Mouse (Mus musculus) lung, postnatal 36 days (tissue): ENCODE results near the gene Plekhg1.

Experiments used
- DNase-seq: peaks from one replicate; pipeline ENCODE4 v3.0.0; 2022; ENCODE audit warnings: mixed read lengths

The Plekhg1 gene

DNA sequence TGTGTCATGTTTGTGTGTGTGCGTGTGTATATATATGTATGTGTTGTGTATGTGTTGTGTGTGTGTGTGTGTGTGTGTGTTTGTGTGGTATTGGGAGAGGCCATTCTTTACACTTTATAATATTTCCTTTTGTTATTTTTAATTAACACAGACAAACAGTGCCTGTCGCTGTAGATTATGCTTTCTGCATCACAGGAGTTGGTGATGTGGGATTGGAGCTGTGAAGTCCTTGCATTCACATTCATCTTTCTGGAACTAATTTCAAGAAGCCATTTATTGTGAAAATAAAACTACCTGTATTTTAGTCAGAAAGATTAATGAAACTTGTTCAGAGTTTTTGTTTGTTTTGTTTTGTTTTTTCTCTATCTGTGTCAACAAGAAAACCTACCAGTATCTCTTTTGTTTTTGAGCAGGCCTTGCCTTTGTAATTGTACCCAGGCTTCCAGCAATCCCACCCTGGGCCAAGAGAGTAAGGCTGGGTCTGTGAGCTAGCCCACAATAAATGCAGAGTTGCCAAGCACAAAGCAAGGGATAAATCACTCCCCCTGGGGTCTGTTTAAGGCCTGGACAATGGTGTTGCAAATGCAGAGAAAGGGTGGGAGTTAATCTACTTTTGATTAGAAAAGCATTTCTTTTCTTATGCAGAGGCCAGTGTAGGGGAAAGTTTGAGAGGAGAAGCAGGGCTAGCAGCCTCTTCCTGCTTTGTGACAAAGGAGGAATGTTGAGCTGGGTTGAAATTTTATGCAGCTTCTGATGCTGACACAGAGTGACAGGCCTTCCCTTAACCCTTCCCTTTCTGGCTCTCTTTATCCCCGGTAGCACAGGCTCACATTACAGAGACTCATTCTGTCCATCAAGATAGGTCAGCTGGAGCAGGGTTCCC lies 151.5 kb downstream of the Plekhg1 start:
- no peak for DNase-seq

DNA sequence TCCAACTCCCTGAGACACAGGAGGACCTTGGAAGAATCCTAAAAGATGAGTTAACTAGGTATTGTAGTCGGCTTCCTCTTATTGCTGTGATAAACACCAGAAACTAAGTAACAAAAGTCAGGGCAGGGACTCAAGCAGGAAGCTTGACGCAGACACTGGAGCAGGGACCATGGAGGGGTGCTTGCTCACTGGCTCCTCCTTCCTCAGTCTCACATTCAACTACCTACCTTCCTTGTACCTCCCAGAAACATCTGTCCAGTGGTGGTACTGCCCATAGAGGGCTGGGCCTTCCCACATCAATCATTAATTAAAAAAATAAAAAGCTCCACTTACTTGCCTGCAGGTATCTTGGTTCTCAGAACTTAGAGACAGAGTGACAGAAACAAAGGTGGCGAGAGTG lies 152.2 kb downstream of the Plekhg1 start:
- no peak for DNase-seq

DNA sequence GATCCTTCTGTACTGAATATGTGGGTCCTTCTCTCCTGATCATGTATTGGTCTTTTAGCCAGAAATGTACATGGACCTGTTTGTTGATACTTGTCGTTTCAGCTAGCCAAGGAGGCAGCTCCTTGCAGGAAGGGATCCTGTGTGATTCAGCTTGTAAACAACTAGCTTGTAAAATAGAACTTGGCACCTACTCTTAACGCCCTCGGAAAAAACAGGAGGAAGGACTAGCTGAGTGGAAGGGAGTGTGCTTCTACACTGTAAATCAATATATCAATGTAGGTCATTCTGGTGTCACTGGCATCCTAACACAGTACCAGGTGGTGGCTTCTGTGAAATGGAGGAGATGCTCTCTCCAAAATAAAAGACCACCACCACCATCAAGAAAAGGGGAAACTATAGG lies 157.9 kb downstream of the Plekhg1 start:
- no peak for DNase-seq

DNA sequence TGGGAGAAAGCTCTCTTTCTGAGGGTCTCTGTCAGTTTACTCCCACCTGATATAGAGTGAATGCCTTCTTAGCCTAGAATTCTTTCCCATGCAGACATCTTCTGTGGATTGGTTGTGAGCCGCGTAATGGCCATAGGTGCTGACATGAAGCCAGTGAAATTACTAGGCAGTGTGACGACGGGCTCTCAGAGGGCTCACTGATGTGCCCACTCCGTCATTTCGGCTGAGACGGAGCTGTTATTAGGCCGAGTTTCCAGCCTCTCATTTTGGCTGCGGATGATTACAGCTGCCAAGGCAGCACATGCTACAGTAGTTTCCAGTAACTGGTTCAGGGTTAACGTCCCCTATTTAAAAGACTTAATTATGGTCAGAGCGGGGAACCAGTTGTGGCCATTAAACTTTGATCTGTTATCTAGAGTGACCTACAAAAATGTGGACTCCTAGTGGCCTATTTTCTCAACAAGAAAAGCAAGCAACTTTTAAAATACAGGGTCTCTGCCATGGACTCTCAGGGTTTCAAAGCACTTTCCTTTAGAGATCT lies 160.3 kb downstream of the Plekhg1 start:
- no peak for DNase-seq

DNA sequence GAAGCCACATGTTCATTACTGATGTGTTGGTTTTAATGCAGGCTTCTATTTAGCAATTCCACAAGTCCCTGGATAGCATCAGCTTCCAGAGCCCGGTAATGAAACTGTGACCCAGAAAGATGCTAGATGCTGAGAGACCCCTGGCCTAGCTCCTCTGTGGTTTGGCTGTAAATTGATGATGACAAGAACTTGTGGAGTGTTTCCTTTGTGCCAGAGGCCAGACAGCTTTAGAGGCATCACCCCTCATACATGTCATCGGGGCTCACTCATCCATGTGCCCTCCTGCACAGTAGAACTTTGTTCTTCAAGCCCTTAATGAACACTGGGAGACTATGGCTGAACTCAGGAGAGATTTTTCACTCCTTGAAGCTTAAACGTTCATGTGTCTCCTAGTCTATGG lies 165.6 kb downstream of the Plekhg1 start:
- no peak for DNase-seq

DNA sequence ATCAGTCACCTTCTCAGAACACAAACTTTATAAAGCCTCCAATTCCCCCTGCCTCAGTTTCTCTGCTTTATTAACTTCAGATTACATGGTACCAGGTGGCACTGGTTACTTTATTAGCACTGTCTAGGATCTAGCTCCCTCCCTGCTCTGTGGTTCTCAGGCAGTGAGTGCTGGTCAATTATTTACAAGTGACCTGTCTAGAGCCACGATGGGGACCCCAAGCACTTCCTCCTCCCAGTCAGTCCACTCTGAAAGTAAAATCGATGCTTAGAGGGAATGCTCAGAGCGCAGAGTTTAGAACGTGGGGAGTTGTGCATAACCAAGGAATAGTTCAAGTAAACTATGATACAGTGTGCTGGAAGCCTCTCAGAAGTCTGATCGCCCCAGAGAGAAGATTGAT lies 173.9 kb downstream of the Plekhg1 start:
- DNase-seq = no peak

DNA sequence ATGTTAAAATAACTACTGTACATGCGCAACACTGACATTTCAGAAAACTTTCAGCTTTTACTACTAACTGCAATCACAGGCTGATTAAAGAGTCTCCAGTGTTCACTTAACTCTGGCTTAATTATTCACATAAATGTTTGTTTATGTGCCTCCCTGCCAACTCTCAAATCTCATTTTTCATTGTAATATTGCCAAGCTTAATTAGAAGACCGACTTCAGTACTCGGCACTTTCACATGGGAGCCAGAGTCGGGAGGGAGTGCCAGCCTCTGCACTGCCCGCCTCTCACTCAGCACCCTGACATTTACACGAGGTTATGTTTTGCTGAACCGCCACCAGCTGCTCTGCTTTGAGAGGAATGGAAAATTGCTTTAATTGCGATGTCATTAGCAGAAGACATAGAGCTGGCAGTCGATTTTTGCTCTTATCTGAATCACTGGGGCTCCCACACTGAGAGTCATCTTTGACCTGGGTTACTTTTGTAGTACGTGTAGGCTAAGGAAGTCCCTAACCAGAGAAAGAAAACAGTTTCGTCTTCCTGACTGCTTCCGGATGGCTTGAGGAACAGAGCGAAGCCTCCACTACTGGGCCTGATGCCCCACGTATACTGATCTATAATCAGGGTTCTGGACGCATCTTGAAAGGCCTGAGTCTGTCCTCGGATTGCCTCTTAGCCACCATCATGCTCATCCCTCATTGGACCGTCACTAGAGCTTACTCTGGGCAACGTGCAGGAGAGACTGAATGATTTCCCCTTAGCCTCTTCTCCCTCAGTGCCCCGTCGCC lies 180.4 kb downstream of the Plekhg1 start:
- DNase-seq = no peak

DNA sequence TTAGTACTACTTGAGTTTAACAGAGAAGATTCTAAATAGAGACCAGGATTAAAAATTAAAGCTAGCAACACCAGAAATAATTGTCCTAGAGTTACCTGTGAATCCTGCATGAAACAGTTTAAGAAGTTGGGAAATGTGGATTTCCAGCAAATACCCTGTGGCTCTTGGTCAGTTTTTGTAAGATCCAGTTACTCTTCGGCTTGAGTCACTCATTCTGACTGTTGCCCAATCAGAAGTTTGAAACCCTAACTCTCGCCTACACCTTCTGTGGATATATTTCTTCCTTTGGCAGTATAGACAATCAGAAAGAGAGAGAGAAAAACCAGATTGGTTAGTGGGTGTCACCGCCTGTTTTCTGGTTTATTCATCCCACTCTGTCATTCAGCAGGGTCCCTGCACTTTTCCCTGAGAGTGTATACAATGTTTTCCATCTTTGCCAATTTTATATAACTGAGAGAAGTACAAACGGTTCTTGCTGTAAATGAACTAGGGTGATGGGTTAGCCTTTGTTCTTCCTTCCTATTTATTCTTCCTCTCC lies 187.9 kb downstream of the Plekhg1 start:
- no peak for DNase-seq

DNA sequence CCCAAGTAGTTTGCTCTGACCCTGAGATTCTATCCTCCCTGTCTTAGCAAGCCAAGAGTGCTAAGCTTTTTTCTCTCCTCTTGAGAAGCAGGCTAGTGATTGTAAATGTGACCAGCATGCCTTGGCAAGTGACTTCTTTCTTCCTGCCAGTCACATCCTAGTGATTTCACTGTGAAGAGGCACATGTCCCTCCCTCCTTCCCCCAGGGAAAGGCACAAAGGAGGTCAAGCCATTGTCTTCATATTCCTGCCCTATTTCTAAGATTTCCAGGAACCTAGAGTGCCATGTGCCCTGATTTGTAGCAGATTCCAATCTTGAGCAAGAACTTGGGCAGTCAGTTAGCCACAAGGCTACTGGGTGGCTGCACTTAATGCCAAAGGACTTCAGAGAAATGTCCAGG lies 191.7 kb downstream of the Plekhg1 start:
- DNase-seq = no peak

DNA sequence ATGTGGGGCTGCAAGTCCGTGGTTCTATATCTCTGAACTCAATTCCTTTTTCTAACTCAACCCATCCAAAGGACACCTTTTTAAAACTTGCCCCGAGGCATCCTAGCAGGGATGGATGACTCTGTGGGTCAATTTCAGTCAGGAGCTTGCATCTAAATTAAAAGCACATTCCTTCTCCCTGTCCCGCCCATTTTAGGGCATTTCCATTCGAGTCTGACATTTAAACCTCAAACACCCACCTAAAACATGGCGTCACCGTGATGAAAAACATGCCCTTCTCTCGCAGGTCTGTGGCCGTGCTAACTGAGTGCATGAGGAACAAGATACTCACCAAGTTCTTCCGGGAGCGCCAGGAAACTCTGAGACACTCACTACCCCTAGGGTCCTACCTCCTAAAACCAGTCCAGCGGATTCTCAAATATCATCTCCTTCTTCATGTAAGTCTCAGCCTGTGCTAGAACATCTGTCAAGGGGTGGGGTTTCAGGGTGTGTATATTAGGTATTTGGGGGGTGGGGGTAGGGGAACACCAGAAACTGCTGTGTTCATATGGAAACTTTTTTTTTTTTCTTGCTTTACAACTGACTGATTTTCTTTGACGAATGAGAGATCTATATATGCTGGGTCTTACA lies 193.3 kb downstream of the Plekhg1 start:
- DNase-seq = no peak

DNA sequence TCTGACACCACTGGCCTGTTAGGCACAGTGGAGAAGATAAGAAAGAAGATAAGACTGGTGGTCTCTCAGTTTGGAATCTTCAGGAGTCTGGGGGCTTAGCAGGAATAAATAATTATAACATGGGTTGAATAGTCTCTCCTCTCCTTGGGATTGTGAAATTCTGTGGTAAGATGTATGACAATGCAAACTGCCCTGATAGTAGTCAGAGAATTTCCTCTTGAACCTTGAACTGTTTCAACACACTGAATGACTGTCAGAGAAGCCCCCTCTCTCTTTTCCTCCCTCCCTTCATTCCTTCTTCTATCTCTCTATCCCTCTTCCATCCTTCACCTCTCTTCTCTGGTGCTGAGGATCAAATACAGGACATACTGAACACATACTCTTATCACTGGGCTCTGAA lies 196.7 kb downstream of the Plekhg1 start:
- DNase-seq = no peak

DNA sequence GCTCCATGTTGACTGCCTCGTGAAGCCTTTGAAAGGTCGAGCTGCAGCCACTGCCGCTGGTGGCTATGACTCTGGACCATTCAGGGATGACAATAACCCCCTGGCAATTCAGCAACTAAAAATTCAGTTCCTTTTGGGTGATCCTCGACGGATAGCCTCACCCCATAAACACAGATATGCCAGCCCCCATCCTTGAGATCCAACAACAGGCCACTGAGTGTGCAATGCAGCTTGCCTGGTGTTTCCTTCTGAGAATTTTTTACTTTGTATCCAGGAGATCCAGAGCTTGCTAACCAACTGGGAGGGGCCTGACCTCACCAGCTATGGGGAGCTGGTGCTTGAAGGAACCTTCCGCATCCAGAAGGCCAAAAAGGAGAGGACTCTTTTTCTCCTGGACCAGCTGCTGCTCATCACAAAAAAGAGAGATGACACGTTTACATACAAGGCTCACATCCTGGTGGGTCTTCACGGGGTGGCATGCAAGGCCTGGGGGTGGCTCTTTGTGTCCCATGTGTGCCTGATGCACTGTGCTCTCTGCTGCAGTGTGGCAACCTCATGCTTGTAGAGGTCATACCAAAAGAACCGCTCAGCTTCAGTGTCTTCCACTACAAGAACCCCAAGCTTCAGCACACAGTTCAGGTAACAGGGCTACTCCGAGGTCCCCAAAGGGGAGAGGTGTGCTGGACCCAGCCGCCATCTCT lies 199.9 kb downstream of the Plekhg1 start:
- no peak for DNase-seq

DNA sequence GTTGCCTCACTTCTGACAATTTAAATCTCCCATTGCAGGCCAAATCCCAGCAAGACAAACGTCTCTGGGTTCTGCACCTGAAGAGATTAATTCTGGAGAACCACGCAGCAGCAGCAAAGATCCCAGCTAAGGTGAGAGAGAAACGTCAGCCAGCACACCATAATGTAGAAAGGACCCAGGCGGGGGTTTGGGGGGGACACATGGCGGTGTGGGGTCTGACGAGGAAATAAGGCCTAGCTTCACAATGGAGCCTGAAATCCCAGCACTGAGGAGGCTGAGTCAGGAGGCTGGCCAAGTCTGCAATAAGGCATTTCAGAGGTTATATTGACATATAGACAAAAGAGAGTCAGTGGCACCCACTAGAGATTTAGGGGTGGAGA lies 200.4 kb downstream of the Plekhg1 start:
- DNase-seq = no peak

DNA sequence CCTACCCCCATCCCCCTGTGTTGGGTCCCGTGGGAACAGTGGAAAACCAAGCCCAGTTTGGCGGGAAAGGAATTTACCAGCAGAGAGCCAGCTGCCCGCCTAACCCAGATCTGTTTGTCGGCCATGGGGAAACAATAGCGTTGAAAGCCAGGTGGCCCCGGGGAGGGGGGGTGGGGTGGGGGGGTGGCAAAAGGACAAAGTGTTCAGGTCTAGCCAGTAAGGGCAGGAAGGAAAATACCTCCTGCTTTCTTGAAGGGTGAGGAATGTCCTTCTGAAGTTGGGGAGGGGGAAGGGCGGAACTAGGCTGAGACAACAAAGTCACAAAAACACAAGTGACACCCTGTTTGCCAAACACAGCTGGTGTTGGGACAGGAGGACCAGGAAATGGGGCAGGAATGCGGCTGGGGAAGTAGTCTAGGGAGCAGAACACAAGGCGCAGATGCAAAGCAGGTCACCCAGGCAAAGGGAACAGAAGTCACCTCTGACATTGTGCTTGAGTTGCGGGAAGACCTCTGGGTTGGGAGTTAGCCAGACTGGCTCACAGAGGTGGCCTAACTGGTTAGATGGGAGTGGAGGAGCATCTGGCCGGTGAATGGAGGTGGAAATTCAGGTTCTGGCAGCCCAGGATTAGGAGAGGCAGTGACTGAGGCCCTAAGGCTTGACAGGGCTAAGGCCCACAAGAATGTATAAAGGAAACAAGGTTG lies 201.0 kb downstream of the Plekhg1 start:
- peak; percentile 77 for DNase-seq

DNA sequence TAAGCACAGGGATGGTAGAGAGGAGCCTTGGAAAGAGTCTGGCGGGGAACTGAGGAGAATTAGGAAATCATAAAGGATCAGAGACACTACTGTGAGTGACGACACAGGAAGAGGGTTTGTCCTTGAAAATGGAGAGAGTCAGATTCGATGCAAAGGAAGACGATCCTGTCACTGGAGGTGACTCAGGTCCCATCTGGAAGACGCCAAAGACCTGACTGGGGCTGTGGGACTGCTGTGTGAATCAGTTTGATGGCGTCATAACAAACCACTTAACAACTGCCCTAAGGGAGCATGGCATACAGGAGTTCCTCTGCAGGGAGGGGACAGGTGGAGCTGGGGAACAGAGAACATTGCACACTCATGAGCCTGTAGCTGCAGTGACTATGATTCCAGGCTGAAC lies 202.1 kb downstream of the Plekhg1 start:
- DNase-seq = no peak

DNA sequence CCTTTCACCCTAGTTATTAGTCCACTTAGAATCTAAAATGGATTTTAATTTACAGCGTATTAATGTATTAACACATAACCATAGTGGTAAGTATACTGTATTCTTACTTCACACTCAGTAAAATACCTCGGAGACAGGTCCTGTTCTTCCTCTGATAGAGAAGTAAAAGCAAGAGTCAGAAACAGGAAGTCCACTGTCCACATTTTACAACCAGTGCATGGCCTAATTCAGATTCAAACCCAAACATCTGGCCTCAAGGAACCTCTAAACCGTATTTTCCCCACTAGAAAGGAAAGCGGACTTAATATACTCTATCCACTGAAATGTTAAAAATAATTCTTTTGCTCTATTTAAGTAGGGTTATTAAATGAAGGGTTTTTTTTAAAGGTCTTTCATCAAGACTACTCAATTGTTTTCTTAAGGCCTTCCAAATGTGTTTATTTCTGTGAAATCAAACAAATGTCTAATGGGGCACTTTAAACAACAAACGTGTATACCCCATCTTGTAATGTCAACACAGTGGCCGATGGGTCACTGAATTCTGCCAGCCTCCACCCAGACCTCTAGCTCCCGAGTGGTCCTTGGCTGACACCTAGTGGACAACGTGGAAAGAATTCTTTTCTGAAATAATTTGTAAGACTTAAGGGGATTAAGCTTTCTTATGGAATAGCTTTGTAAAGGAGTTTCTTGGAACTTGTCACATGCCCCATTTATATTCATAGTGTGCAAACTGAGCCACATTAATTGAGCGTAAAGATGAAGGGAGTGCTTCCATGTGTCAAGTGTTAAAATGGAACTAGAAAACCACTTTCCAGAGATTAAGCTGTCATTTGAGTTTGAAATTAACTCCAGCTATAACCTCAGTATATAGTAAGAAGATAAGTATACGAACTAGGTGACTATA lies 203.6 kb downstream of the Plekhg1 start:
- peak; percentile 74 for DNase-seq

DNA sequence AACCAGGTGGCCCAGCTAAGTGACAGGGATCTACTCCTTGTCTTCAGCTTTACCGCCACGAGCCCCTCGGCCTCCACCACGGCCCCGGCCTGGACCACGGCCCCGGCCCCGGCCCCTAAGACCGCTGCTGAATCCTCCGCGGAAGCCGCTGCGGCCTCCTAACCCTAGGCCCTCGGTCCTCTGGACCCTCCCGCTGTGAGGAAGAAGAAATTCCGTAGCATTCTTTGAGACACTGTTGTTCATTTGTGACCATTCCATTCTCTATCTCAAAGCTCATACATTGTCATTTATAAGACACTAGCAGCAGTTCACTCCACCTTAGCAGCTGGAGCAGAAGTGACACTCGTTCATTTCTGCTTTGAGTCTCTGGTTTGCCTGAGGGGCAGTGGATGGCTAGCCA lies 206.7 kb downstream of the Plekhg1 start:
- DNase-seq = no peak

DNA sequence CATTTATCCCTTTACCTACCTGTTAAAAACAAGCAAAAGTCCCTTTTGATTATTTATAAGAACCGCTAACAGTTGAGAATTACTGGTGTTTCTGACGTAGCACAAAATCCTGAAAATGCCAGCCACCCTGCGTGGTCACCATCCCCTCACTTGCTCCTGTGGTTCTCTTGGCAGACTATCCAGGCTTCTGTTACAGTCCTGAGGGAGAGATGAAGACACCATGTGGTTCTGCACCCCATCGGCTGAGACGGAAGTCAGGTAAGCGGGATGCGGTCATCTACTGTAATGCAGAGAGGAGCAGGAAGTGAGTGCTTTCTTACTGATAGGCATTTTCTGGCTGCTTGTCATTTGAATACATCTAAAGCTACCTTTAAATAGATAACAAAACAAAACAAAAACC lies 207.2 kb downstream of the Plekhg1 start:
- no peak for DNase-seq

DNA sequence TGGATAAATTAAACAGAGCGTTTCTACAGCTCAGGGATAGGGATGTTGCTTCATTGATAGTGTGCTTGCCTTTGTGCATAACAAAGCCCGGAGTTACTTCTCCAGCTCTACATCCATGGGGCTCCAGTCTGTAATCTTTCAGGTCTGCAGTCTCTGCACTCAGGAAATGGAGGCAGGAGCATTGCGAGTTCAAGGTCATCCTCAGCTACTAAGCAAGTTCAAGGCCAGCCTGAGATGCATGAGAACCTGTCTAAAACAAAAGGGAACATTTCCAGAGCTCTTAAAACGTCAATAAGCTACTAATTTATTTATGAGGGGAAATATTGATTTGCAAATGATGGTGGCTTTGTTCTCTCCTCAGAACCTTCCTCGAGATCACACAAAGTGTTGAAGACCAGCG lies 209.1 kb downstream of the Plekhg1 start:
- DNase-seq = no peak

DNA sequence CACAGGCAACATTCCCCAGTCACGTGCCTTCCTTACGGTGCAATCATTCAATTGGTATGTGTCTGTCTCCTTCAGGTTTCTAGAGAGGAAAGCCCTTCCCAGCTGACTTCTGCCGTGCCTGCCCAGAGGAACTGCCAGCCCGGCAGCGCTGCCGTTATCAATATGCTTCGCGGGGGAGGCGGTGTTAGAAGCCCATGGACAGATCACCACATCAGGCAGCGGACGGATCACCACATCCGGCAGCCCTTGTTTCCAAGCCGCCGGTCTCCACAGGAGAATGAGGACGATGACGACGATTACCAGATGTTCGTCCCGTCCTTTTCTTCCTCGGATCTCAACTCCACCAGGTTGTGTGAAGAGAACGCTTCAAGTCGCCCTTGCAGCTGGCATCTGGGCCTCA lies 216.3 kb downstream of the Plekhg1 start:
- DNase-seq = no peak

DNA sequence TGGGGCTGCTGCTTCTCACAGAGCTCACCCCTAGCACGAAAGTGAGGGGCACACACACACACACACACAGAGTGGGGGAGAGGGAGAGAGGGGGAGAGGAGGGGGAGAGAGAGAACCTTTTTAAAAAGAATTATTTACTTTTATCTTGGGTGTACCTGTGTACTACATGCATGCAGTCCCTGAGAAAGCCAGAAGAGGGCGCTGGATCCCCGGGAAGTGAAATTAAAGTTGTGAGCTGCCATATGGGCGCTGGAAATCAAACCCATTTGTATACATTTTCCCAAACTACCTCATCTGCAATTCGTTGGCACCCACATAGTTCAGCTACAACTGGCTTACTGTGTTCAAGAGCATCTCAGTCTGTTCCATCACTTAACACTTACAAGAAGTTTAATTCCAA lies 218.4 kb downstream of the Plekhg1 start:
- DNase-seq = no peak
